Mouse (Mus musculus) midbrain, embryonic 11.5 days (tissue): ENCODE results near the gene Ubac2. TPM values are rescaled to one million over a fixed set of nuclear protein-coding genes. Genes with fewer than 3 reads are reported as not detected.
A peak's percentile ranks its signal among the peaks of the same experiment; 100 is the strongest.

Experiments
- ATAC-seq: fragments of 200-750 bp; cut with Nextera tagmentation; 2 replicates; pipeline ENCODE4 v1.8.0; 2017; ENCODE audit warnings: moderate TSS enrichment, moderate library complexity; ENCODE audit not compliant: low FRiP score
- DNase-seq: peaks from one replicate; pipeline ENCODE4 v3.0.0; 2015; ENCODE audit warnings: low spot score; ENCODE audit errors: missing footprints
- H3K27ac ChIP-seq: fragments of 300-500 bp; sonication (generic); 2 replicates; pipeline ENCODE4 v1.5.1; 2014; ENCODE audit warnings: low read depth, low read length
- H3K27me3 ChIP-seq: fragments of 300-500 bp; sonication (generic); 2 replicates; pipeline ENCODE4 v1.6.1; 2014; ENCODE audit warnings: mild to moderate bottlenecking, low read length, moderate library complexity, mixed read lengths; ENCODE audit not compliant: control insufficient read depth, insufficient read depth
- H3K36me3 ChIP-seq: fragments of 300-500 bp; sonication (generic); 2 replicates; pipeline ENCODE4 v1.6.1; 2014; ENCODE audit warnings: mild to moderate bottlenecking, low read length, moderate library complexity, mixed read lengths; ENCODE audit not compliant: control insufficient read depth, insufficient read depth
- H3K4me1 ChIP-seq: fragments of 300-500 bp; sonication (generic); 2 replicates; pipeline ENCODE4 v1.6.1; 2014; ENCODE audit warnings: low read length; ENCODE audit not compliant: control insufficient read depth, insufficient read depth
- H3K4me2 ChIP-seq: fragments of 300-500 bp; sonication (generic); 2 replicates; pipeline ENCODE4 v1.6.1; 2014; ENCODE audit warnings: mild to moderate bottlenecking, moderate library complexity
- H3K4me3 ChIP-seq: fragments of 300-500 bp; sonication (generic); 2 replicates; pipeline ENCODE4 v1.5.1; 2014; ENCODE audit warnings: low read depth, low read length
- H3K9ac ChIP-seq: fragments of 300-500 bp; sonication (generic); 2 replicates; pipeline ENCODE4 v1.6.1; 2014; ENCODE audit warnings: low read length
- H3K9me3 ChIP-seq: fragments of 300-500 bp; sonication (generic); 2 replicates; pipeline ENCODE4 v1.6.1; 2016; ENCODE audit warnings: low read length; ENCODE audit not compliant: control insufficient read depth
- WGBS: fragments of 180-500 bp; shearing (Covaris S2); extraction: QIAGEN DNeasy Blood & Tissue Kit; methylation state at CpG from one replicate; pipeline ENCODE4 v1.1.7; 2014; 5-methylcytosine and 5-hydroxymethylcytosine counted together
- polyA plus RNA-seq: library from polyadenylated mRNA; unstranded; fragments of >200 nt; fragmentation: Nextera tagmentation; extraction: Ambion mirVana; gene quantifications from 2 replicates; pipeline ENCODE4 v1.2.1, GENCODE M21; 2014

Ubac2 gene
- polyA plus RNA-seq, 1 experiment from 2014 or later = 64.0 TPM

DNA sequence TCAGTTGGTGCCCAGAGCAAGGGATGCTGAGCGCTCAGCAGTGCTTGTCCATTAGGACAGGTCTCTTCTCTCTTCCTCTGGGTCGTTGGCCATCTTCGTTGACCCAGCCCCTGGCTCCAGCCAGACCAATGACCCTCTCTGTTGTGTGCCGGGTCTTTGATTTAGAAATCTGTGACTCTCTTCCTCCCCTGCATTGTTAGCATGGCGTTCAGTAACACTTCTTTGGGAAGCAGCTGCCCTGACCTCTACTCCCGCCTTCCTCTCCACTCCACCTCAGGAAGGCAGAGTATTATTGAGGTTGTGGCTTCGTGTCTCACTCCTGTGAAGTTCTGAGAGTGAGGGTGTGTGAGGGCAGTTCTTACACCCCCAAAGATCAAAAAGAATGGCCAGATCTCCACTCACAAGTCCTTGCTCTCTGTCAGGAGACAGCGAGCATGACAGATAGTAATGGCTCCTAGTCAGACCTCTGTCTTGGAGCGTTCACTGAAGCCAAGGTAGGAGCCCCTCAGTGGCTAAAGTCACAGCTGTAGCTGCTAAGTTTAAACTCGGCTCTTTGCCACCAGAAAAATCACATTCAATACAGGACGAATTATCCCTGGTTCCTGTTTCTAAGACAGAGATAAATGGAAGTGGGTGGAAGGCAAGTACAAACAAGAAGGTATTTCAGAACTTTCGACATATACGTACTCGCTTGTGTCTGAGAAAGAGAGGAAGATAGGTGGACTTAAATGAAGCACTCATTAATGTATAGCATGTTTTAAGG, 83.9 kb downstream of the Ubac2 start:
- DNase-seq (no peak), ATAC-seq (no peak)
- no peaks in the 10 kb centered on the region for H3K4me1 ChIP-seq
- H3K36me3 ChIP-seq = no peaks in the 10 kb centered on the region
- no peak overlapping the region for H3K27ac ChIP-seq
- no peaks in the 10 kb centered on the region for H3K9me3 ChIP-seq
- H3K4me3 ChIP-seq = no peak overlapping the region
- no peak overlapping the region for H3K4me2 ChIP-seq
- H3K27me3 ChIP-seq = no peaks in the 10 kb centered on the region
- H3K9ac ChIP-seq = no peak overlapping the region
- WGBS = 87% methylated on average over 14 of the region's 14 CpGs

DNA sequence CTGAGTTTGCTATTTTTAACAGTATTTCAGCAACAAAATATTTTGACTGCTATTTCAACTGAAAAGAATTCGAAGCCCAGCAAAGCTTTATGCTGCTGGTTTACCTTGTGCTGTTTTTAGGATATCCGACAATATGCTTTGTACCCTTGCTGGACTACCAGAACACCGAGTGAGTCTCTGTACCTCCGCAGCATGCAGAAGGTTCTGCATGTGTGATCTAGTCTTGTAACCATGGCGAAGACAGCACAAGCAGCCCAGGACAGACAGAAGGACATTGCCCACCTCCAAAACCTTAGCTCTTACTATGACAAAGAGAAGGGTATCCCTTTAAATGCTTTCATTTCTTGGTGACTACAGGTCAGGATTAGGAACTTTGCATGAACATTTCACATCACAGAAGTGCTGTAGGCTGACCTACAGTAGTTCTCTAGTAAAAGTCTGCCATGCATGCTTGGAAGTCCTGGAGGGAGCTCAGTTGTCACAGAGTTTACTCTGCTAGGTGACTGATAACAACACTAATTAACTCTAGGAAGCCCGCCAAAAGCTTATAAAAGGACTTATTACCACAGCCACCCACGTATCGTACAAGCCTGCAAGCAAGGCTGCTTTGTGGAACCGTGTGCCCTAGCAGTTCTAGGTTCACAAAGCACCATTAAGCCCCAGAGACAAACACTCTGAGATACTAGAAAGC, 85.0 kb downstream of the Ubac2 start:
- Histone ChIP-seq H3K4me1 (no peaks in the 10 kb centered on the region), H3K36me3 (no peaks in the 10 kb centered on the region), H3K4me3 (no peak overlapping the region), H3K9me3 (no peaks in the 10 kb centered on the region), H3K4me2 (no peak overlapping the region), H3K27ac (no peak overlapping the region), H3K27me3 (no peaks in the 10 kb centered on the region), H3K9ac (no peak overlapping the region)
- WGBS = 86% methylated on average over 9 of the region's 9 CpGs
- ATAC-seq (no peak), DNase-seq (no peak)

DNA sequence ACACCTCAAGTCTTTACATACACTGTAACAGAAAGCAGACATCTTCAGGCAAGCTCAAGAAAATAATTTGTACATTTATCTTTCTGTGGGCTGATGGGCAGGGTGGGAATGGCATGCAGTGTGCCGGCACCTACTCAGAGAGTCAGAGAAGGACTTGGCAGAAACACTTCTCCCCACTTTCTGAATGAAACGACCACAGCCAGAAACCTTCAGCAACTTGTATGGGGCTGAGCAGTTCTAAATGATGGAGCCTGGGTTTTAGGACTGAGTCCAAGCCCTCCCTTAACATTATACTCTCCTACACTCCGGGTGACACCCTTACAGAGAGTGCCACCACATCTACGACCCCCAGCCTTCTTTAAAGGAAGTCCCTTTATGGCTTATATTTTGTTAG, 85.5 kb downstream of the Ubac2 start:
- ATAC-seq = no peak
- 87% methylated on average over 4 of the region's 4 CpGs for WGBS
- H3K9me3 ChIP-seq = no peaks in the 10 kb centered on the region
- no peaks in the 10 kb centered on the region for H3K36me3 ChIP-seq
- H3K4me2 ChIP-seq = no peak overlapping the region
- no peak overlapping the region for H3K27ac ChIP-seq
- no peaks in the 10 kb centered on the region for H3K4me1 ChIP-seq
- no peak overlapping the region for H3K9ac ChIP-seq
- DNase-seq = no peak
- H3K4me3 ChIP-seq = no peak overlapping the region
- no peaks in the 10 kb centered on the region for H3K27me3 ChIP-seq

DNA sequence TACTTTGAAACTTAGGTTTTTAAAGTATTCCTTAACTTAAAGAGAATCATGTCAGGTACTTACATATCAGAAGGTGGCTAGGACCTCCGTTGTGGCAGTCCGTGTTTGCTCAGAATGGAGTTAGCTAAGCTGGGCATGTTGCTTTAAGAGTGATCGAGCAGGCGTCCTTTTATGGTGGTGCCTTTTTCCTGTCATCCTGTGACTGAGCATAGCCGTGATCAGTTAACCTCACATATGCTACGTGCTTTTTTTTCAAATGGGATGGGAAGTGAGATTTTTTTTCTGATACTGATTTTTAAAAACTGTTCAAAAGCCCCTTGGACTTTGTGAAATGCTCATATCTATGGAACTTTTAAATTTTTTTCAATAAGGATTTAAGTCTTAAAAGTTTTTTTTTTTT, 86.6 kb downstream of the Ubac2 start, which contains the start of gene Gpr183:
Gene Gpr183 (minus strand): TSS at position 206 of the 400 bp plus-strand sequence.
- WGBS = 74% methylated on average over 6 of the region's 6 CpGs
- no peak within 1 kb of the TSS for H3K9ac ChIP-seq
- DNase-seq = no peak
- H3K4me3 ChIP-seq = no peak within 1 kb of the TSS
- H3K4me1 ChIP-seq = no peaks in the 10 kb centered on the region
- no peaks in the 10 kb centered on the region for H3K36me3 ChIP-seq
- no peak within 1 kb of the TSS for H3K27ac ChIP-seq
- no peak within 1 kb of the TSS for H3K4me2 ChIP-seq
- H3K27me3 ChIP-seq = no peaks in the 10 kb centered on the region
- H3K9me3 ChIP-seq = no peaks in the 10 kb centered on the region
- ATAC-seq = no peak

DNA sequence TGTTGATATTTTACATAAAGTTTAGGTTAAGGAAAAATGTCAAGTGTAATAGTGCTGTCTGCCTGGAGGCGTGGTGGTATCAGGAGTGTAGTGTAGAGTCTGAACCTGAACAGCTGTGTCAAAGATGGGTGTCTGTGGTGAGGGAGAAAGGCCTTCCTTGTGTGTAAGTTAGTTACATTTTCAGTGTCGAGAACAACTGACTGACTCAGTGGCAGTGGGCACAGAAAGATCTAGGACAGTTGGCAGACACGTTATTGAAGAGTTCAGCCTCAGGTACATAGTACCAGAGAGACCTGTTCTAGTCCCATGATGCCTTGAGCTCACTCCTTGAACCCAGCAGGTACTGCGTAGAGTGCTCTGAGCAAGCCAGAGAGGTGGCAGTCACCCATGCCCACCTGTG, 87.0 kb downstream of the Ubac2 start:
- H3K9me3 ChIP-seq = no peaks in the 10 kb centered on the region
- no peaks in the 10 kb centered on the region for H3K4me1 ChIP-seq
- no peak overlapping the region for H3K27ac ChIP-seq
- no peak overlapping the region for H3K9ac ChIP-seq
- ATAC-seq = no peak
- no peak for DNase-seq
- 96% methylated on average over 4 of the region's 4 CpGs for WGBS
- H3K36me3 ChIP-seq = no peaks in the 10 kb centered on the region
- no peak overlapping the region for H3K4me3 ChIP-seq
- no peaks in the 10 kb centered on the region for H3K27me3 ChIP-seq
- no peak overlapping the region for H3K4me2 ChIP-seq

DNA sequence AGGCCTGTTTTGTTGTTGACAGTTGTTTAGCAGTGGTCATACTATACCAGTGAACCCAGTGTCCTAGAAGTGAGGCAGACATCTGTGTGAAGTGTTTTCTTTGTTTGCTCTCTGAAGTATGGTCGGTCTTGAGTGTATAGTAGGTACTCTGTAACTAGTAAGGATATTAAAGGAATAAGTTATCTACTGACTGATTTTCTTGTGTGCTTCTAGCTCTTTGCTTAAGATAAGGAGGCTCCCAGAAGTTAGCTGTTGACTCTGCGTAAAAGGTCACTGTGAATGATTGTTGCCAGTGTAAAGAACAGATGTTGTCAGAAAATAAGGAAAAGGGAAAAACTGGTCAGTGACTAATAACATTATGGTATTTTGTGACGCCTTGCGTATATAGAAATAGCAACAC, 88.7 kb downstream of the Ubac2 start:
- no peak overlapping the region for H3K4me3 ChIP-seq
- no peak overlapping the region for H3K9ac ChIP-seq
- no peak overlapping the region for H3K4me2 ChIP-seq
- no peak overlapping the region for H3K27ac ChIP-seq
- no peaks in the 10 kb centered on the region for H3K4me1 ChIP-seq
- ATAC-seq (no peak), DNase-seq (no peak)
- no peaks in the 10 kb centered on the region for H3K36me3 ChIP-seq
- H3K27me3 ChIP-seq = no peaks in the 10 kb centered on the region
- 93% methylated on average over 4 of the region's 4 CpGs for WGBS
- no peaks in the 10 kb centered on the region for H3K9me3 ChIP-seq

DNA sequence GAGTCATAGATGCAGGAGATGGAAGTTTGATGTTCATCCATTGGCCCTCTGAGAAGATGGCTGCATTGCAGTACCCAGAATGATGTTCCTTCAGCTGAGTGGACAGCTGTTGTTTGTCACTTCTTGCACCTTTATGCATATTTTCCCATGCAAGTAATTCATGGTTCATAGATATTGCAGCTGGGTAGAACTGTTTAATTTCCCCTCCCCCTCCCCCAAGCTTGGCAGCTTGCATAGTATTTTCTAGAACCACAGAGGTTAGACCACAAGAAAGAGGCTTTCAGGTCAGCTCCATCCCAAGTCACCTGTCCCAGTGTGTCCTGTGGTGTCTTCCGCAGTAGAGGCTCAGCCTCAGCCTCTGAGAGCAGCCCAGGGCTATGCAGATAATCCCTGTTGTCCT, 92.0 kb downstream of the Ubac2 start:
- Histone ChIP-seq H3K9ac (no peak overlapping the region), H3K4me1 (no peaks in the 10 kb centered on the region), H3K36me3 (no peaks in the 10 kb centered on the region), H3K4me3 (no peak overlapping the region), H3K9me3 (no peaks in the 10 kb centered on the region), H3K27me3 (no peaks in the 10 kb centered on the region), H3K4me2 (no peak overlapping the region), H3K27ac (no peak overlapping the region)
- ATAC-seq (no peak), DNase-seq (no peak)
- 79% methylated on average over 1 of the region's 1 CpGs for WGBS

DNA sequence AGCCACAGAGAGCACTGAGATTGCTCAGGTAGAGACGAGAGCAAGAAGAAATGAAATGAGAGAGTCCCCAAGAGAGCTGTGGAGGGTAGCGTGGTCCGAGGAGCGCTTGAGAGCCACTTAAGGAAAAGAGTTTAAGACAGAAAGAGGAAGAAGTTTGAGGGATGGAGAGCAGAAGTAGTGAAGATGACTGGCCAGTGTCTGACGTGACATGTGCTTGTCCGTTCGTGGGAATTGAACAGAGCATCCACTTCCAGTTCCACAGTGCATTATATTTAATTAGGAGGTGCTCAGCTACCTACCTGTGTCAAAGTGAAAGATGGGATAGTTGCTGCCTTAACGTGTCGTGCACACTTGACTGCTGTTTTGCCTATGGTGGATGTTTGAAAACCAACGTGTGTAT, 94.7 kb downstream of the Ubac2 start:
- H3K9ac ChIP-seq = no peak overlapping the region
- no peak for ATAC-seq
- DNase-seq = no peak
- no peaks in the 10 kb centered on the region for H3K9me3 ChIP-seq
- H3K36me3 ChIP-seq = no peaks in the 10 kb centered on the region
- H3K4me3 ChIP-seq = no peak overlapping the region
- no peaks in the 10 kb centered on the region for H3K4me1 ChIP-seq
- WGBS = 95% methylated on average over 10 of the region's 10 CpGs
- no peak overlapping the region for H3K27ac ChIP-seq
- no peaks in the 10 kb centered on the region for H3K27me3 ChIP-seq
- no peak overlapping the region for H3K4me2 ChIP-seq

DNA sequence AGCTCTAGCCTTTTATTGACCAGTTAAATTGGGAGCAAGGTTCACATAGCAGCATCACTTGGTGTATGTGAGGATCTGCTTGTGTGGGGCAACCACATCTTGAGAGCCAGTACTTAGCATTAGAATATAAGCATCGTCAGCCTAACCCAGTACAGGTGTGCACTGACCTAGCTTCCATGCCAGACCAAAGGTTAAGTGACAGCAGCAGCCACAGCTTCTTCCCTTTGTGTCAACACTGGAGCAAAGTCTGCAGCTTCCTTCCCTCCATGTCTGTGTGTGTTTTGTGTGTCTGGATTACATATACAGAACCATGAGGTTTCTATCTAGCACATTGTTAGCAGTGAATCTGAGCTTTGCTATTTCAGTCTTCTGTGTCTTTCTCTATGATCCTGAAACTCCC, 103.1 kb downstream of the Ubac2 start:
- no peak overlapping the region for H3K9ac ChIP-seq
- H3K9me3 ChIP-seq = no peaks in the 10 kb centered on the region
- H3K27ac ChIP-seq = no peak overlapping the region
- no peak overlapping the region for H3K4me2 ChIP-seq
- H3K27me3 ChIP-seq = no peaks in the 10 kb centered on the region
- WGBS = 81% methylated on average over 1 of the region's 1 CpGs
- no peaks in the 10 kb centered on the region for H3K4me1 ChIP-seq
- DNase-seq (peak; percentile 45), ATAC-seq (no peak)
- H3K36me3 ChIP-seq = no peaks in the 10 kb centered on the region
- H3K4me3 ChIP-seq = no peak overlapping the region
